Mouse (Mus musculus) myocyte (in vitro differentiated cells): ENCODE data around the gene Thsd7a. TPM values are rescaled to one million over a fixed set of nuclear protein-coding genes. Genes with fewer than 3 reads are reported as not detected.

Source experiments
- H3K27me3 ChIP-seq: one replicate; pipeline ENCODE4 v1.6.1; 2011; ENCODE audit not compliant: control insufficient read depth, insufficient read depth, insufficient read length
- H3K36me3 ChIP-seq: one replicate; pipeline ENCODE4 v1.6.1; 2011; ENCODE audit not compliant: control insufficient read depth, insufficient read depth
- H3K4me2 ChIP-seq: one replicate; pipeline ENCODE4 v1.6.1; 2011; ENCODE audit warnings: low read depth, control low read depth
- H3K4me3 ChIP-seq: one replicate; pipeline ENCODE4 v1.5.1; 2011; ENCODE audit warnings: mild to moderate bottlenecking, control low read depth, moderate library complexity
- H3K79me2 ChIP-seq: one replicate; pipeline ENCODE4 v1.6.1; 2011; ENCODE audit not compliant: control insufficient read depth, insufficient read depth
- H3ac ChIP-seq: one replicate; pipeline ENCODE4 v1.6.1; 2011; ENCODE audit not compliant: control insufficient read depth, insufficient read length
- CEBPB ChIP-seq: IDR thresholded peaks from 2 replicates; pipeline ENCODE4 v1.6.1; 2011; ENCODE audit warnings: mild to moderate bottlenecking, moderate library complexity; ENCODE audit not compliant: poor library complexity, insufficient read depth, severe bottlenecking
- E2F4 ChIP-seq: IDR thresholded peaks from one replicate; pipeline ENCODE4 v1.6.1; 2011; ENCODE audit warnings: mild to moderate bottlenecking, control low read depth, moderate library complexity; ENCODE audit not compliant: insufficient read depth
- MAX ChIP-seq: IDR thresholded peaks from one replicate; pipeline ENCODE4 v1.6.1; 2011; ENCODE audit warnings: low read depth, mild to moderate bottlenecking, control low read depth
- MYOD1 ChIP-seq, 3 experiments: IDR thresholded peaks; one replicate each; pipeline ENCODE4 v1.6.1; 2011; ENCODE audit warnings: control low read depth in 2 of 3, low read depth in 2 of 3, mild to moderate bottlenecking in 2 of 3, moderate library complexity in 1 of 3; ENCODE audit not compliant: insufficient read length in 2 of 3, control insufficient read depth in 1 of 3
- MYOG ChIP-seq, 3 experiments: IDR thresholded peaks; one replicate each; pipeline ENCODE4 v1.6.1; 2011; ENCODE audit warnings: control low read depth in 2 of 3, low read depth in 2 of 3, mild to moderate bottlenecking in 2 of 3; ENCODE audit not compliant: insufficient read length in 2 of 3, control insufficient read depth in 1 of 3, insufficient read depth in 1 of 3
- POLR2A ChIP-seq: IDR thresholded peaks from one replicate; pipeline ENCODE4 v1.6.1; 2011; ENCODE audit warnings: low read depth, mild to moderate bottlenecking, control low read depth, moderate library complexity; ENCODE audit not compliant: insufficient read length
- POLR2AphosphoS2 ChIP-seq: IDR thresholded peaks from one replicate; pipeline ENCODE4 v1.6.1; 2011; ENCODE audit warnings: low read depth, control low read depth; ENCODE audit not compliant: insufficient read length
- REST ChIP-seq: IDR thresholded peaks from one replicate; pipeline ENCODE4 v1.6.1; 2011; ENCODE audit warnings: mild to moderate bottlenecking, control low read depth, moderate library complexity; ENCODE audit not compliant: insufficient read depth, insufficient read length
- SRF ChIP-seq: IDR thresholded peaks from one replicate; pipeline ENCODE4 v1.6.1; 2011; ENCODE audit warnings: low read depth; ENCODE audit not compliant: control insufficient read depth, insufficient read length
- TCF12 ChIP-seq: IDR thresholded peaks from one replicate; pipeline ENCODE4 v1.6.1; 2011; ENCODE audit warnings: mild to moderate bottlenecking, control low read depth; ENCODE audit not compliant: poor library complexity, insufficient read depth, severe bottlenecking
- TCF3 ChIP-seq: IDR thresholded peaks from one replicate; pipeline ENCODE4 v1.6.1; 2011; ENCODE audit warnings: low read depth, control low read depth; ENCODE audit not compliant: insufficient read length
- USF1 ChIP-seq: IDR thresholded peaks from one replicate; pipeline ENCODE4 v1.6.1; 2011; ENCODE audit warnings: low read depth, mild to moderate bottlenecking, control low read depth, moderate library complexity
- polyA plus RNA-seq: library from polyadenylated mRNA; unstranded; fragments of >200 nt; fragmentation: generic; extraction: Trizol; gene quantifications from one replicate; pipeline ENCODE4 v1.2.1, GENCODE M21; 2012; ENCODE audit warnings: missing spikeins

Gene Thsd7a
- polyA plus RNA-seq, 1 experiment, result 5.0 TPM

GRCm38 (mm10) chr6:12555114-12556099 lies 193.8 kb downstream of the Thsd7a start:
- H3K36me3 ChIP-seq, result no peaks in the 10 kb centered on the region
- H3K27me3 ChIP-seq, result no peaks in the 10 kb centered on the region
- no peaks in the 10 kb centered on the region for H3K79me2 ChIP-seq
- no peak overlapping the region for H3ac ChIP-seq
- H3K4me2 ChIP-seq, result no peak overlapping the region
- TF ChIP-seq TCF12 (no peak), REST (no peak), USF1 (no peak), POLR2AphosphoS2 (no peak), TCF3 (no peak), MYOD1 (IDR thresholded peaks at IDR 0.05; ENCODE audit: control insufficient read depth in 1 of 3, insufficient read length in 2 of 3, low read depth in 2 of 3) (no peak), MYOG (IDR thresholded peaks at IDR 0.05; ENCODE audit: control insufficient read depth in 1 of 3, insufficient read depth in 1 of 3, insufficient read length in 2 of 3, low read depth in 2 of 3) (no peak), SRF (no peak), CEBPB (no peak), MAX (no peak)
- H3K4me3 ChIP-seq, result no peak overlapping the region

- H3ac ChIP-seq, result no peak overlapping the region
- H3K4me3 ChIP-seq, result no peak overlapping the region
- TF ChIP-seq MYOD1 (IDR thresholded peaks at IDR 0.05; ENCODE audit: control insufficient read depth in 1 of 3, insufficient read length in 2 of 3, low read depth in 2 of 3), result no peak
- TF ChIP-seq REST, result no peak
- no peak for TF ChIP-seq TCF3
- no peak for TF ChIP-seq E2F4
- no peak for TF ChIP-seq POLR2A
- TF ChIP-seq MYOG (IDR thresholded peaks at IDR 0.05; ENCODE audit: control insufficient read depth in 1 of 3, insufficient read depth in 1 of 3, insufficient read length in 2 of 3, low read depth in 2 of 3), result no peak
- TF ChIP-seq POLR2AphosphoS2, result no peak
- TF ChIP-seq CEBPB, result no peak
- no peak for TF ChIP-seq USF1
- no peak for TF ChIP-seq TCF12
- TF ChIP-seq SRF, result no peak
- TF ChIP-seq MAX, result no peak
- H3K27me3 ChIP-seq, result no peaks in the 10 kb centered on the region
- H3K36me3 ChIP-seq, result no peaks in the 10 kb centered on the region
- no peaks in the 10 kb centered on the region for H3K79me2 ChIP-seq
- H3K4me2 ChIP-seq, result no peak overlapping the region
Measured at GRCm38 (mm10) chr6:12551176-12551575, 198.0 kb downstream of the Thsd7a start.

- H3ac ChIP-seq, result no peak overlapping the region
- no peaks in the 10 kb centered on the region for H3K79me2 ChIP-seq
- no peak for TF ChIP-seq REST
- TF ChIP-seq CEBPB, result no peak
- TF ChIP-seq USF1, result no peak
- no peak for TF ChIP-seq POLR2A
- no peak for TF ChIP-seq MAX
- TF ChIP-seq MYOD1 (IDR thresholded peaks at IDR 0.05; ENCODE audit: control insufficient read depth in 1 of 3, insufficient read length in 2 of 3, low read depth in 2 of 3), result no peak
- no peak for TF ChIP-seq SRF
- no peak for TF ChIP-seq TCF12
- no peak for TF ChIP-seq MYOG (IDR thresholded peaks at IDR 0.05; ENCODE audit: control insufficient read depth in 1 of 3, insufficient read depth in 1 of 3, insufficient read length in 2 of 3, low read depth in 2 of 3)
- no peak for TF ChIP-seq POLR2AphosphoS2
- no peaks in the 10 kb centered on the region for H3K27me3 ChIP-seq
- no peak overlapping the region for H3K4me2 ChIP-seq
- H3K36me3 ChIP-seq, result no peaks in the 10 kb centered on the region
- no peak overlapping the region for H3K4me3 ChIP-seq
Measured at GRCm38 (mm10) chr6:12550054-12550655, 199.1 kb downstream of the Thsd7a start.

- H3K4me3 ChIP-seq, result no peak overlapping the region
- no peak for TF ChIP-seq POLR2A
- TF ChIP-seq CEBPB, result 0 out of 2 replicates have a peak, but pooled peaks have one; percentile 14
- no peaks in the 10 kb centered on the region for H3K36me3 ChIP-seq
- no peaks in the 10 kb centered on the region for H3K79me2 ChIP-seq
- no peak overlapping the region for H3K4me2 ChIP-seq
- no peaks in the 10 kb centered on the region for H3K27me3 ChIP-seq
- H3ac ChIP-seq, result no peak overlapping the region
Measured at GRCm38 (mm10) chr6:12544096-12544495, 205.1 kb downstream of the Thsd7a start.
